Mouse (Mus musculus) embryo, embryonic 10 days (tissue): ENCODE measurements around the gene Celf5.

Source experiments
- DNase-seq: peaks from one replicate; pipeline ENCODE4 v3.0.0-alpha.2; 2015; ENCODE audit warnings: low spot score

The Celf5 gene

GRCm38 (mm10) chr10:81426897-81427296 lies 55.6 kb downstream of the Celf5 start:
- no peak for DNase-seq

GRCm38 (mm10) chr10:81426081-81426671 lies 56.3 kb downstream of the Celf5 start:
- DNase-seq, result no peak

- peak; percentile 3 for DNase-seq
These were observed 57.2 kb downstream of the Celf5 start for GRCm38 (mm10) chr10:81425236-81425850.

GRCm38 (mm10) chr10:81424246-81425051 lies 58.1 kb downstream of the Celf5 start:
- DNase-seq, result peak; percentile 7

- no peak for DNase-seq
These were observed 58.8 kb downstream of the Celf5 start for GRCm38 (mm10) chr10:81423476-81424245.

GRCm38 (mm10) chr10:81422661-81423217 lies 59.8 kb downstream of the Celf5 start:
- no peak for DNase-seq

- DNase-seq, result no peak
These were observed 60.3 kb downstream of the Celf5 start for GRCm38 (mm10) chr10:81422191-81422590.

GRCm38 (mm10) chr10:81421797-81422100 lies 60.8 kb downstream of the Celf5 start:
- no peak for DNase-seq

- no peak for DNase-seq
These were observed 61.3 kb downstream of the Celf5 start for GRCm38 (mm10) chr10:81421041-81421796.

GRCm38 (mm10) chr10:81420191-81420767 lies 62.2 kb downstream of the Celf5 start:
- peak; percentile 4 for DNase-seq

GRCm38 (mm10) chr10:81419111-81419928 lies 63.2 kb downstream of the Celf5 start:
- DNase-seq, result no peak

GRCm38 (mm10) chr10:81418216-81419070 lies 64.1 kb downstream of the Celf5 start:
- no peak for DNase-seq

GRCm38 (mm10) chr10:81417227-81418215 lies 65.0 kb downstream of the Celf5 start:
- no peak for DNase-seq

- DNase-seq, result peak; percentile 86
These were observed 65.8 kb downstream of the Celf5 start for GRCm38 (mm10) chr10:81416581-81417226.

GRCm38 (mm10) chr10:81415549-81416310 lies 66.8 kb downstream of the Celf5 start:
- DNase-seq, result no peak

GRCm38 (mm10) chr10:81415146-81415545 lies 67.4 kb downstream of the Celf5 start:
- DNase-seq, result no peak

GRCm38 (mm10) chr10:81414682-81415081 lies 67.8 kb downstream of the Celf5 start:
- DNase-seq, result no peak
